Mouse (Mus musculus) myocyte (in vitro differentiated cells): ENCODE measurements around the gene Lgals4.

ENCODE experiments used
- CEBPB ChIP-seq: IDR thresholded peaks from 2 replicates; pipeline ENCODE4 v1.6.1; 2011; ENCODE audit warnings: mild to moderate bottlenecking, moderate library complexity; ENCODE audit not compliant: poor library complexity, insufficient read depth, severe bottlenecking
- E2F4 ChIP-seq: IDR thresholded peaks from one replicate; pipeline ENCODE4 v1.6.1; 2011; ENCODE audit warnings: mild to moderate bottlenecking, control low read depth, moderate library complexity; ENCODE audit not compliant: insufficient read depth
- MAX ChIP-seq: IDR thresholded peaks from one replicate; pipeline ENCODE4 v1.6.1; 2011; ENCODE audit warnings: low read depth, mild to moderate bottlenecking, control low read depth
- MYOD1 ChIP-seq, 3 experiments: IDR thresholded peaks; one replicate each; pipeline ENCODE4 v1.6.1; 2011; ENCODE audit warnings: control low read depth in 2 of 3, low read depth in 2 of 3, mild to moderate bottlenecking in 2 of 3, moderate library complexity in 1 of 3; ENCODE audit not compliant: insufficient read length in 2 of 3, control insufficient read depth in 1 of 3
- MYOG ChIP-seq, 3 experiments: IDR thresholded peaks; one replicate each; pipeline ENCODE4 v1.6.1; 2011; ENCODE audit warnings: control low read depth in 2 of 3, low read depth in 2 of 3, mild to moderate bottlenecking in 2 of 3; ENCODE audit not compliant: insufficient read length in 2 of 3, control insufficient read depth in 1 of 3, insufficient read depth in 1 of 3
- POLR2A ChIP-seq: IDR thresholded peaks from one replicate; pipeline ENCODE4 v1.6.1; 2011; ENCODE audit warnings: low read depth, mild to moderate bottlenecking, control low read depth, moderate library complexity; ENCODE audit not compliant: insufficient read length
- REST ChIP-seq: IDR thresholded peaks from one replicate; pipeline ENCODE4 v1.6.1; 2011; ENCODE audit warnings: mild to moderate bottlenecking, control low read depth, moderate library complexity; ENCODE audit not compliant: insufficient read depth, insufficient read length
- TCF12 ChIP-seq: IDR thresholded peaks from one replicate; pipeline ENCODE4 v1.6.1; 2011; ENCODE audit warnings: mild to moderate bottlenecking, control low read depth; ENCODE audit not compliant: poor library complexity, insufficient read depth, severe bottlenecking
- TCF3 ChIP-seq: IDR thresholded peaks from one replicate; pipeline ENCODE4 v1.6.1; 2011; ENCODE audit warnings: low read depth, control low read depth; ENCODE audit not compliant: insufficient read length
- USF1 ChIP-seq: IDR thresholded peaks from one replicate; pipeline ENCODE4 v1.6.1; 2011; ENCODE audit warnings: low read depth, mild to moderate bottlenecking, control low read depth, moderate library complexity

GRCm38 (mm10) chr7:28849700-28850236 is 16.1 kb downstream of the Lgals4 start:
- TF ChIP-seq MYOD1 (IDR thresholded peaks at IDR 0.05; ENCODE audit: control insufficient read depth in 1 of 3, insufficient read length in 2 of 3, low read depth in 2 of 3) (no peak), TCF12 (no peak), POLR2A (no peak), TCF3 (no peak), MAX (no peak), E2F4 (no peak), USF1 (no peak), REST (no peak), MYOG (IDR thresholded peaks at IDR 0.05; ENCODE audit: control insufficient read depth in 1 of 3, insufficient read depth in 1 of 3, insufficient read length in 2 of 3, low read depth in 2 of 3) (no peak), CEBPB (no peak)
